Mouse (Mus musculus) midbrain, embryonic 16.5 days (tissue): ENCODE results near the gene Rpl9-ps6. TPM values are rescaled to one million over a fixed set of nuclear protein-coding genes. Genes with fewer than 3 reads are reported as not detected.

Source experiments
- ATAC-seq: fragments of 200-750 bp; cut with Nextera tagmentation; 2 replicates; pipeline ENCODE4 v1.8.0; 2017; ENCODE audit warnings: moderate TSS enrichment
- H3K27ac ChIP-seq: fragments of 300-500 bp; sonication (generic); 2 replicates; pipeline ENCODE4 v1.5.1; 2014; ENCODE audit warnings: mild to moderate bottlenecking, low read length, mixed read lengths
- H3K27me3 ChIP-seq: fragments of 300-500 bp; sonication (generic); 2 replicates; pipeline ENCODE4 v1.6.1; 2014; ENCODE audit warnings: low read depth, low read length, mixed read lengths; ENCODE audit not compliant: control insufficient read depth, insufficient read depth
- H3K36me3 ChIP-seq: fragments of 300-500 bp; sonication (generic); 2 replicates; pipeline ENCODE4 v1.6.1; 2014; ENCODE audit warnings: mild to moderate bottlenecking, low read length, moderate library complexity, mixed read lengths; ENCODE audit not compliant: control insufficient read depth, insufficient read depth
- H3K4me1 ChIP-seq: fragments of 300-500 bp; sonication (generic); 2 replicates; pipeline ENCODE4 v1.6.1; 2014; ENCODE audit warnings: mild to moderate bottlenecking, low read length, mixed read lengths; ENCODE audit not compliant: control insufficient read depth, insufficient read depth
- H3K4me2 ChIP-seq: fragments of 300-500 bp; sonication (generic); 2 replicates; pipeline ENCODE4 v1.6.1; 2014; ENCODE audit warnings: mild to moderate bottlenecking, low read length, mixed read lengths
- H3K4me3 ChIP-seq: fragments of 300-500 bp; sonication (generic); 2 replicates; pipeline ENCODE4 v1.5.1; 2014; ENCODE audit warnings: low read depth, mild to moderate bottlenecking, low read length, moderate library complexity, mixed read lengths
- H3K9ac ChIP-seq: fragments of 300-500 bp; sonication (generic); 2 replicates; pipeline ENCODE4 v1.6.1; 2014; ENCODE audit warnings: low read depth, low read length, mixed read lengths
- H3K9me3 ChIP-seq: fragments of 300-500 bp; sonication (generic); replicated peaks from 2 replicates; pipeline ENCODE4 v1.6.1; 2014; ENCODE audit warnings: mild to moderate bottlenecking, low read length, mixed read lengths; ENCODE audit not compliant: control insufficient read depth, poor library complexity, severe bottlenecking
- WGBS: fragments of 180-500 bp; shearing (Covaris S2); extraction: QIAGEN DNeasy Blood & Tissue Kit; methylation state at CpG from one replicate; pipeline ENCODE4 v1.1.7; 2014; 5-methylcytosine and 5-hydroxymethylcytosine counted together
- polyA plus RNA-seq: library from polyadenylated mRNA; unstranded; fragments of >200 nt; fragmentation: Nextera tagmentation; extraction: Ambion mirVana; gene quantifications from 2 replicates; pipeline ENCODE4 v1.2.1, GENCODE M21; 2015

Gene Rpl9-ps6
- polyA plus RNA-seq, 1 experiment from 2014 or later: 48.2 TPM

- H3K27ac ChIP-seq: no peak overlapping the region
- H3K27me3 ChIP-seq: no peaks in the 10 kb centered on the region
- WGBS: 95% methylated on average over 5 of the region's 5 CpGs
- no peak overlapping the region for H3K9ac ChIP-seq
- no peaks in the 10 kb centered on the region for H3K4me1 ChIP-seq
- H3K4me3 ChIP-seq: no peak overlapping the region
- no peak overlapping the region for H3K4me2 ChIP-seq
- ATAC-seq: no peak
- H3K9me3 ChIP-seq: no peaks in the 10 kb centered on the region
- H3K36me3 ChIP-seq: no peaks in the 10 kb centered on the region; the same call in 1 of the 2 replicates
Observed at GRCm38 (mm10) chr19:32498002-32498401, 31.6 kb upstream of the Rpl9-ps6 start.

GRCm38 (mm10) chr19:32497411-32497810 lies 31.0 kb upstream of the Rpl9-ps6 start:
- Histone ChIP-seq H3K9me3 (no peaks in the 10 kb centered on the region), H3K36me3 (no peaks in the 10 kb centered on the region; the same call in 1 of the 2 replicates), H3K27me3 (no peaks in the 10 kb centered on the region), H3K27ac (no peak overlapping the region), H3K4me3 (no peak overlapping the region), H3K9ac (no peak overlapping the region), H3K4me1 (no peaks in the 10 kb centered on the region), H3K4me2 (no peak overlapping the region)
- ATAC-seq: no peak
- WGBS: 94% methylated on average over 6 of the region's 6 CpGs

GRCm38 (mm10) chr19:32495034-32495433 lies 28.7 kb upstream of the Rpl9-ps6 start:
- no peaks in the 10 kb centered on the region for H3K27me3 ChIP-seq
- no peak overlapping the region for H3K4me3 ChIP-seq
- H3K36me3 ChIP-seq: no peaks in the 10 kb centered on the region; the same call in 1 of the 2 replicates
- H3K9me3 ChIP-seq: no peaks in the 10 kb centered on the region
- 93% methylated on average over 11 of the region's 11 CpGs for WGBS
- ATAC-seq: no peak
- no peak overlapping the region for H3K4me2 ChIP-seq
- H3K4me1 ChIP-seq: no peaks in the 10 kb centered on the region
- H3K9ac ChIP-seq: no peak overlapping the region
- no peak overlapping the region for H3K27ac ChIP-seq

- H3K9ac ChIP-seq: no peak overlapping the region
- H3K4me2 ChIP-seq: no peak overlapping the region
- no peak overlapping the region for H3K27ac ChIP-seq
- ATAC-seq: no peak
- H3K4me3 ChIP-seq: no peak overlapping the region
- 87% methylated on average over 13 of the region's 13 CpGs for WGBS
- H3K4me1 ChIP-seq: no peaks in the 10 kb centered on the region
- no peaks in the 10 kb centered on the region for H3K9me3 ChIP-seq
- H3K36me3 ChIP-seq: no peaks in the 10 kb centered on the region; the same call in 1 of the 2 replicates
- H3K27me3 ChIP-seq: no peaks in the 10 kb centered on the region
Observed at GRCm38 (mm10) chr19:32494611-32495010, 28.2 kb upstream of the Rpl9-ps6 start.

- no peak overlapping the region for H3K27ac ChIP-seq
- H3K9ac ChIP-seq: no peak overlapping the region
- H3K4me3 ChIP-seq: no peak overlapping the region
- H3K36me3 ChIP-seq: no peaks in the 10 kb centered on the region
- 83% methylated on average over 8 of the region's 8 CpGs for WGBS
- no peak overlapping the region for H3K4me2 ChIP-seq
- no peak for ATAC-seq
- no peaks in the 10 kb centered on the region for H3K9me3 ChIP-seq
- H3K4me1 ChIP-seq: peaks cover 1% of the 10 kb centered on the region; the same call in 1 of the 2 replicates
- no peaks in the 10 kb centered on the region for H3K27me3 ChIP-seq
Observed at GRCm38 (mm10) chr19:32493471-32493870, 27.1 kb upstream of the Rpl9-ps6 start.

GRCm38 (mm10) chr19:32492981-32493380 lies 26.6 kb upstream of the Rpl9-ps6 start:
- no peak for ATAC-seq
- no peak overlapping the region for H3K9ac ChIP-seq
- H3K4me1 ChIP-seq: peaks cover 5% of the 10 kb centered on the region
- no peaks in the 10 kb centered on the region for H3K27me3 ChIP-seq
- no peak overlapping the region for H3K4me3 ChIP-seq
- 91% methylated on average over 5 of the region's 5 CpGs for WGBS
- H3K9me3 ChIP-seq: no peaks in the 10 kb centered on the region
- H3K36me3 ChIP-seq: no peaks in the 10 kb centered on the region
- H3K27ac ChIP-seq: no peak overlapping the region
- H3K4me2 ChIP-seq: no peak overlapping the region

GRCm38 (mm10) chr19:32492339-32492738 lies 26.0 kb upstream of the Rpl9-ps6 start:
- H3K9me3 ChIP-seq: no peaks in the 10 kb centered on the region
- no peak overlapping the region for H3K9ac ChIP-seq
- no peak overlapping the region for H3K4me3 ChIP-seq
- H3K4me2 ChIP-seq: no peak overlapping the region
- no peak for ATAC-seq
- H3K4me1 ChIP-seq: peaks cover 10% of the 10 kb centered on the region
- 99% methylated on average over 3 of the region's 3 CpGs for WGBS
- H3K27me3 ChIP-seq: no peaks in the 10 kb centered on the region
- H3K27ac ChIP-seq: no peak overlapping the region
- H3K36me3 ChIP-seq: no peaks in the 10 kb centered on the region

- 93% methylated on average over 2 of the region's 2 CpGs for WGBS
- Histone ChIP-seq H3K4me3 (no peak overlapping the region), H3K4me2 (no peak overlapping the region), H3K27me3 (no peaks in the 10 kb centered on the region), H3K9me3 (no peaks in the 10 kb centered on the region), H3K27ac (no peak overlapping the region), H3K4me1 (peaks cover 16% of the 10 kb centered on the region), H3K9ac (no peak overlapping the region), H3K36me3 (no peaks in the 10 kb centered on the region)
- ATAC-seq: no peak
Observed at GRCm38 (mm10) chr19:32490976-32491375, 24.6 kb upstream of the Rpl9-ps6 start.

GRCm38 (mm10) chr19:32489166-32489895 lies 23.0 kb upstream of the Rpl9-ps6 start:
- Histone ChIP-seq H3K4me1 (peaks cover 21% of the 10 kb centered on the region), H3K27me3 (no peaks in the 10 kb centered on the region), H3K4me3 (no peak overlapping the region), H3K9ac (no peak overlapping the region), H3K4me2 (no peak overlapping the region), H3K36me3 (no peaks in the 10 kb centered on the region), H3K9me3 (no peaks in the 10 kb centered on the region), H3K27ac (no peak overlapping the region)
- WGBS: 90% methylated on average over 12 of the region's 12 CpGs
- ATAC-seq: no peak
